ENCODE assay signal across 8 mouse cellular contexts in the genomic region with DNA sequence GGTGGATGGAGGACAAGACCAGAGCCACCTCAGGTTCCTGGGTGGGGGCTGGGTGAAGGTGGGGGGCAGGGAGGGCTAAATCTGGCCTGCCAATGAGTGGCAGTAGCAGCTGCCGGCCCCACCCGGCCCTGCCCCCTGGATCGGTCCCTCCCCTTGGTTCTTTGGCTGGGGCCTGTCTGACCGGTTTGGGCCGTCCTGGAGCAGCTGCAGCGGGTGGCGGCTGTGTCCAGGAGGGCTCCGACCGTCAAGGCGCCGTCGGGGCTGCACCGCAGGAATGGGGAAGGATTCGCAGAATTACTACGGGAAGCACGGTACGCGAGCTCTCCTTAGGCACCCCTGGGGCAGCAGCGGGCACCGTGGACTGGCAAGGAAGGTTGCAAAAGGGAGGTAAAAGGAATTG. TPM values are rescaled to one million over a fixed set of nuclear protein-coding genes. Genes with fewer than 3 reads are reported as not detected.
DNase-seq lines count a peak whose midpoint lies in the region; ATAC-seq and TF ChIP-seq lines count a peak whose summit lies in the region.

No protein-coding gene starts in this region.

- H3K27me3 ChIP-seq in C2C12 (ENCODE audit: control insufficient read depth, insufficient read depth, insufficient read length), result no peaks in the 10 kb centered on the region
- H3K27me3 ChIP-seq in intestine, embryonic 15.5 days (replicated peaks), result no peaks in the 10 kb centered on the region

- peaks cover 7% of the 10 kb centered on the region; the same call in 1 of the 2 replicates for H3K4me1 ChIP-seq in intestine, embryonic 15.5 days (replicated peaks)

- peaks cover 48% of the 10 kb centered on the region for H3K79me3 ChIP-seq in C2C12 (ENCODE audit: low read depth)

- peak overlapping the region; percentile 49 for H3K4me2 ChIP-seq in intestine, embryonic 15.5 days (replicated peaks)

- no peak for TF ChIP-seq CTCF in C2C12 (IDR thresholded peaks at IDR 0.05; ENCODE audit: control insufficient read depth, insufficient read depth, insufficient read length)

- H3K4me3 ChIP-seq in C2C12 (ENCODE audit: insufficient read depth, poor library complexity, severe bottlenecking), result peak overlapping the region; percentile 60
- peak overlapping the region; percentile 34 for H3K4me3 ChIP-seq in intestine, embryonic 15.5 days (replicated peaks)

- 0 out of 2 replicates have a peak overlapping the region, but pooled peaks have one; percentile 27 for H3K27ac ChIP-seq in intestine, embryonic 15.5 days

- peaks cover 85% of the 10 kb centered on the region for H3K79me2 ChIP-seq in C2C12 (ENCODE audit: control insufficient read depth, insufficient read depth)

- H3ac ChIP-seq in C2C12 (ENCODE audit: control insufficient read depth, insufficient read length, low read depth), result peak overlapping the region; percentile 52

- DNase-seq in embryo, embryonic 9.5 days (ENCODE audit: extremely low spot score), result peak; percentile 40
- DNase-seq in lung, adult 18-20 months, result peak; percentile 82 to 88
- DNase-seq in cerebellum, adult 9-10 months, result no peak
- no peak for DNase-seq in cerebellum, adult 11-12 months
- DNase-seq in thymus, postnatal 0 days (ENCODE audit: low spot score), result no peak
- DNase-seq in B cell, adult 2 months, result no peak

- WGBS in intestine, embryonic 15.5 days, result 23% methylated on average over 20 of the region's 20 CpGs

- H3K9me3 ChIP-seq in intestine, embryonic 15.5 days, result no peaks in the 10 kb centered on the region

- peak; percentile 95 for ATAC-seq in intestine, embryonic 15.5 days

- H3K36me3 ChIP-seq in C2C12 (ENCODE audit: control insufficient read depth, insufficient read depth), result peaks cover 27% of the 10 kb centered on the region
- H3K36me3 ChIP-seq in intestine, embryonic 15.5 days, result no peaks in the 10 kb centered on the region

- H3K9ac ChIP-seq in intestine, embryonic 15.5 days, result peak overlapping the region; percentile 44

TF ChIP-seq in C2C12, 6 proteins besides CTCF, POLR2A, EP300 and RAD21:
- TF ChIP-seq CEBPB (IDR thresholded peaks at IDR 0.05; ENCODE audit: low read depth), result no peak
- TF ChIP-seq USF1 (IDR thresholded peaks at IDR 0.05; ENCODE audit: low read depth), result no peak
- TF ChIP-seq MYOD1 (IDR thresholded peaks at IDR 0.05; ENCODE audit: control insufficient read depth, insufficient read length, low read depth), result peak; percentile 91
- no peak for TF ChIP-seq FOSL1 (IDR thresholded peaks at IDR 0.05; ENCODE audit: insufficient read depth, low read length, poor library complexity, severe bottlenecking)
- no peak for TF ChIP-seq MAX (IDR thresholded peaks at IDR 0.05)
- no peak for TF ChIP-seq MYOG (IDR thresholded peaks at IDR 0.05; ENCODE audit: control insufficient read depth, extremely low read depth, insufficient read length)

RNA-seq across cellular contexts. Expression of a gene that starts 17.2 kb away (rescaled TPM):
- polyA plus RNA-seq in C2C12 (2012; fragmentation: generic; extraction: Trizol), result 221 TPM
- 48.1 and 52.0 TPM in 2 replicates for polyA plus RNA-seq in intestine, embryonic 15.5 days (2015; fragmentation: Nextera tagmentation; extraction: Ambion mirVana)
- 161 and 167 TPM in 2 replicates for polyA plus RNA-seq in thymus, postnatal 0 days (2015; fragmentation: Nextera tagmentation; extraction: Ambion mirVana)

RNA-seq across cellular contexts. Expression of a gene that starts 25.5 kb away (rescaled TPM):
- not detected for polyA plus RNA-seq in C2C12 (2012; fragmentation: generic; extraction: Trizol)
- 106 and 115 TPM in 2 replicates for polyA plus RNA-seq in intestine, embryonic 15.5 days (2015; fragmentation: Nextera tagmentation; extraction: Ambion mirVana)
- polyA plus RNA-seq in thymus, postnatal 0 days (2015; fragmentation: Nextera tagmentation; extraction: Ambion mirVana), result 20.2 and 21.0 TPM in 2 replicates

RNA-seq across cellular contexts. Expression of a gene that starts 30.0 kb away (rescaled TPM):
- 66.6 TPM for polyA plus RNA-seq in C2C12 (2012; fragmentation: generic; extraction: Trizol)
- 143 and 150 TPM in 2 replicates for polyA plus RNA-seq in intestine, embryonic 15.5 days (2015; fragmentation: Nextera tagmentation; extraction: Ambion mirVana)
- polyA plus RNA-seq in thymus, postnatal 0 days (2015; fragmentation: Nextera tagmentation; extraction: Ambion mirVana), result 138 TPM in 2 replicates

RNA-seq across cellular contexts. Expression of a gene that starts 46.4 kb away (rescaled TPM):
- 49.4 TPM for polyA plus RNA-seq in C2C12 (2012; fragmentation: generic; extraction: Trizol)
- 38.4 and 42.1 TPM in 2 replicates for polyA plus RNA-seq in intestine, embryonic 15.5 days (2015; fragmentation: Nextera tagmentation; extraction: Ambion mirVana)
- 216 and 234 TPM in 2 replicates for polyA plus RNA-seq in thymus, postnatal 0 days (2015; fragmentation: Nextera tagmentation; extraction: Ambion mirVana)

RNA-seq across cellular contexts. Expression of a gene that starts 49.9 kb away (rescaled TPM):
- 29.3 TPM for polyA plus RNA-seq in C2C12 (2012; fragmentation: generic; extraction: Trizol)
- 11.1 and 15.4 TPM in 2 replicates for polyA plus RNA-seq in intestine, embryonic 15.5 days (2015; fragmentation: Nextera tagmentation; extraction: Ambion mirVana)
- polyA plus RNA-seq in thymus, postnatal 0 days (2015; fragmentation: Nextera tagmentation; extraction: Ambion mirVana), result 17.9 and 25.1 TPM in 2 replicates

Comparison
In these comparisons a context has a peak if more than half of its experiments do, and no peak if none do; other contexts are left out.
1. DNase-seq: peak in embryo, embryonic 9.5 days (single experiment) and lung, adult 18-20 months (2 of 2); none in cerebellum, adult 9-10 months (single experiment), cerebellum, adult 11-12 months (single experiment), thymus, postnatal 0 days (single experiment) and B cell, adult 2 months (0 of 2).
2. RNA of a gene that starts 25.5 kb away (polyA plus RNA-seq): 106 to 115 TPM in intestine, embryonic 15.5 days and 20.2 to 21.0 TPM in thymus, postnatal 0 days; not detected in C2C12 (single experiment); every median in the first group is over 10 times any median in the second.